Mouse (Mus musculus) lung, postnatal 36 days (tissue): ENCODE results near the gene Pcx.

ENCODE experiments used
- DNase-seq: peaks from one replicate; pipeline ENCODE4 v3.0.0; 2022; ENCODE audit warnings: mixed read lengths

Pcx gene

GRCm38 (mm10) chr19:4624406-4625178 is 114.3 kb downstream of the Pcx start:
- DNase-seq = no peak

DNA sequence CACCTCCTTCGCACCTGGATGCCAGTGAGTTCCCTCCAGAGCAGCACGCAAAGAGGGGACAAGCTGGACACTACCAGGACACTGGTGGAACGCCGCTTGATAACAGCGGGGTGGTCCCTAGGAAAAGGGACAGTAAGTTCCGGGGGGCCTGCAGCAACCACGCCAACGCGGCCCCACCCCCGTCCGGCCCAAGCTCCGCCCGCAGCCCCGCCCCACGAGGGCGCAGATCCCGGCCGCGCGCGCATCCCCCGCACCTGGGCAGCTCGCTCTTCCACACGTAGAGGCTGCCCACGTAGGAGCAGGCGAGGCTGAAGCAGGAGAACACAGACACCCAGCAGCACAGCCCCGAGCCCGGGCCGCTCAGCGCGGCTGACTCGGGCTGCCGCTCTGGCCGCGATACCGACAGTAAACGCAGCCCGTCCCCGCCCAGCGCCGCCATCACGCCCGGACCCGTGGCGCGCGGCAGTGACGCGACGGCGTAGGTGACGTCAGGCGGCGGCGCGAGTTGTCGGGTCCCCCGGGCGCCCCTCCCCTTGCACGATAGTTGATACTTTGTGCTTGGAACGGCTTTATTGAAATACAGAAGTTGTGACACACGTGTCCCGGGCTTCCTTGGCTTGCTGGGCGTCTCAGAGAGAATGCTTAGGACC is 115.0 kb downstream of the Pcx start, which contains the start of gene Rce1:
TSS of gene Rce1 (minus strand) at position 463 of the 650 bp plus-strand sequence.
- DNase-seq = peak; percentile 93

DNA sequence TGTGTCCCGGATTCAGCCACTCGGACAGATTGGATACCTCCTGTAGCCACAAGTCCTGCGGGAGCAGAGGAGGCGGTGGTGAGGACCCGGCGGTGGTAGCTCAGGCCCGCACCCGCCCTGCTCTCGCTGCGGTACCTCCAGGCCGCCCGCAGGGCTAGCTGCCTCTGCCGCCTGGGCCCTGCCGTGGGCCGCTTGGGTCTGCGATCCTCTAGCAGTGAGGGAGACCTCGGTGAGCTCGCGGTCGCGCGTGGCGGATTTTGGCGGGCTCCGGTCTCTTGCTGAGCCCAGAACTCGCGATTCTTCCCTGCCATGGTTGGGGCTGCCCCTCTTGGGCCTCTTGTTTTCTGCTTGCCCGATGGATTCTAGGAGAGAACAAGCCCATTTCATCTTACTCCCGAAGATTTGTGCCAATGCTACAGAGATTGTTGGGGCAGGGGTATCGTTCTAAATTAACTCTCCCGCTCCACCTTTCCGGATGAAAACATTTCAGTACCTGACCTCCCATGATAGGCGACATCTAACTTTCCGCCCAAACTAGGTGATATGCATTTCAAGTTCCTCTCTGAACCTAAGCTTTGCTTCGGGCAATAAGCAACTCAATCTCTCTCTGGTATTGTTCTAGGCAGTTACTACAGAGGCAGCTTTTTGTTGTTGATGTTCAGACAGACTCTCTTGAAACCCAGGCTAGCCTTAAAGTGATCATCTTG is 115.7 kb downstream of the Pcx start:
- DNase-seq = no peak

GRCm38 (mm10) chr19:4628819-4629218 is 118.5 kb downstream of the Pcx start:
- peak; percentile 79 for DNase-seq

DNA sequence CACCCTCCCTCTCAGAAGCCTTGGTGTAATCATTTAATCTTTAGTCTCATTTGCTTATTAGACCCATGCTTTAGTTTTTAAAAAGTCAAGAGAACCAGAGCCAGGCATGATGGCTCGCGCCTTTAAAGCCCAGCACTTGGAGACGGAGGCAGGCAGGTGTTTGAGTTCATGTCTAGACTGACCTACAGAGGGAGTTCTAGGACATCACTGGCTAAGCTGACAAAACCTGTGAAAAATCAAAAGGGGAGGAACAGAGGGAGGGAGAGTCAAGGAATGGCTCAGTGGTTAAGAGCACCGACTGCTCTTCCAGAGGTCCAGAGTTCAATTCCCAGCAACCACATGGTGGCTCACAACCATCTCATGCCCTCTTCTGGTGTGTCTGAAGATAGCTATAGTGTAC is 125.7 kb downstream of the Pcx start:
- no peak for DNase-seq

GRCm38 (mm10) chr19:4644271-4644670 is 134.0 kb downstream of the Pcx start:
- peak; percentile 47 for DNase-seq

DNA sequence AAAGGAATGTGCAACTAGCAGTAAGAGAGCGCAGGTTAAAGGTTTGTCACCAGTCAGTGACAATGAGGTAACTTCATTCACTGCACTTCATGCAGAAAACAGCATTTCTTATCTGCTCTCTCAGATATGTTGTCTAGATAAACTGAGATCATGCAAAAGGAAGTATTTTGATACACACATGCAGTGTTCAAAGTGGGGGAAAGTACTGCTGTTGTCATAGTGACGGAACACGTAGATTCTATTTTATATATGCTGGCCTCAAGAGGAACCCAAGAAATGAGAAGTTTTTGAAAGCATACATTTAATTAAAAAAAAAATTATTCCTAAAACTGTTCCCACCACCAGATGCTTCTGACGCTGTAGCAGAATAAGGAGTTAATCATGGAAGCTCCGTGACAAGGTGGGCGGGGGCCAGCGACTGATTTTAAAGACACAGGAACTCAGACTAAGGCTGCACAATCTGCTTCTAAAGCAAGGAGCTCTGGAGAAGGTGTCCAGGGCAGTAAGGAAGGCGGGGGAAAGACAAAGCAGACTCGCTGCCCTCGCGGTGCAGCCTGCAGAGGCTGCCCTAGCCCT is 136.7 kb downstream of the Pcx start:
- no peak for DNase-seq

- no peak for DNase-seq
Observed at GRCm38 (mm10) chr19:4658156-4658555, 147.9 kb downstream of the Pcx start.

- peak; percentile 7 for DNase-seq
Observed at GRCm38 (mm10) chr19:4666815-4667214, 156.5 kb downstream of the Pcx start.

DNA sequence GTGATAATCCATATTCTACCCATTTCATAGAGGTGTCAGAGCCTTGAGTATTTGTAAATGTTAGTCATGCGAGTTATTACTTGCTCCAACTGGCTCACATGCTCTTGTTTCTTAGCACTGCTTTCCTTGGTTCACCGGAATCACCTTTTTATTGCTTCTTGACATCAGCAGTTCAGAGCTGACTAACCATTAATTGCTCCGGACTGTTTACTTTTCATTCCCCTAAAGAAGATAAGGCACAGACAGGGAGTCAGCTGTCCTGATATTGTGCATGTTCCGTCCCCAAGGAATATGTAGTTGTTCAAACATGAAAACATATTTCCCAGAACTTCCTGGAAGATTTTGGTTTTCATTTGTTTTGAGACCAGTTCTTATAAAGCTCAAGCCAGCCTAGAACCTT is 160.5 kb downstream of the Pcx start:
- no peak for DNase-seq
